Mouse (Mus musculus) adipocyte (in vitro differentiated cells): Measurements from ENCODE around the gene Sufu.

Source experiments
- DNase-seq: peaks from one replicate; pipeline ENCODE4 v3.0.0-alpha.2; 2016; ENCODE audit warnings: low spot score

The Sufu gene

DNA sequence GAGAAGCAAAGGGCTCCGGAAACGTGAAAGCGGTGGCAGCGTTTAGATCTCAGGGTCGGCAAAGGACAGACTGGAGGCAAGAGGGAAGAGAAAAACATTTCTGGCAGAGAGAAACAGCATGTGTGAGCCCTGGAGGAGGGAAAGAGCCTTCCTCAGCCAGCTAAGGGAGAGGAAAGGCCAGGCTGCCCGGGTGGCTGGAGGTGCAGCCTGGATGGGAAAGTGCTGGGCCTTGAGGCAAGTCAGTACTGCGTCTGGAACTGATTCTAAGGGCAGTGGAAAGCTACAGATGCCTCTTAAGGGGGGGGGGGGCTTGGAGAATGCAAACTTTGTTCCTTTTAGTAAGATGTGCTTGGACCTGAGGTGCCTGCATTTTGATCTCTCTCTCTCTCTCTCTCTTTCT, 37.0 kb downstream of the Sufu start:
- no peak for DNase-seq

DNA sequence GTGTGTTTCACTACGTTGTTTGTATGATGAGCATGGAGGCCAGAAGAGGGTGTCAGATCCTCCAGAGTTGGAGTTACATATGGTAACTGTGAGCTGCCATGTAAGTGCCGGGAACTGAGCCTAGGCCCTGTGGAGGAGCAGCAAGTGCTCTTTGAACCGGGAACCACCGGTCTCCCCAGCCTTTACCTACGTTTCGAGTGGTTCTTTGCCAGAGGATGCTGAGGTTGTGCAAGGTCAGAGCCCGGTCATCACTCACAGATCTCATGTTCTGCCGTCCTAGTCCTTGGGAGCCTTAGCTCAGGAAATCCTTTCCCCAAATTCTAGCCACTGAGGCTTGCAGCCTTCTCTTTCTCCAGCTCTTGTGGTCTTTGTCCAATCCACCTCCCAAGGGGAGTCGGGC, 37.5 kb downstream of the Sufu start:
- no peak for DNase-seq

- no peak for DNase-seq
Measured at GRCm38 (mm10) chr19:46434591-46434990, 37.9 kb downstream of the Sufu start.

GRCm38 (mm10) chr19:46435492-46435891, 38.8 kb downstream of the Sufu start:
- no peak for DNase-seq

- DNase-seq, result no peak
Measured at GRCm38 (mm10) chr19:46443509-46443908, 46.8 kb downstream of the Sufu start.

GRCm38 (mm10) chr19:46444209-46444608, 47.5 kb downstream of the Sufu start:
- DNase-seq, result peak; percentile 91

- DNase-seq, result peak; percentile 53
Measured at GRCm38 (mm10) chr19:46445641-46446040, 48.9 kb downstream of the Sufu start.

DNA sequence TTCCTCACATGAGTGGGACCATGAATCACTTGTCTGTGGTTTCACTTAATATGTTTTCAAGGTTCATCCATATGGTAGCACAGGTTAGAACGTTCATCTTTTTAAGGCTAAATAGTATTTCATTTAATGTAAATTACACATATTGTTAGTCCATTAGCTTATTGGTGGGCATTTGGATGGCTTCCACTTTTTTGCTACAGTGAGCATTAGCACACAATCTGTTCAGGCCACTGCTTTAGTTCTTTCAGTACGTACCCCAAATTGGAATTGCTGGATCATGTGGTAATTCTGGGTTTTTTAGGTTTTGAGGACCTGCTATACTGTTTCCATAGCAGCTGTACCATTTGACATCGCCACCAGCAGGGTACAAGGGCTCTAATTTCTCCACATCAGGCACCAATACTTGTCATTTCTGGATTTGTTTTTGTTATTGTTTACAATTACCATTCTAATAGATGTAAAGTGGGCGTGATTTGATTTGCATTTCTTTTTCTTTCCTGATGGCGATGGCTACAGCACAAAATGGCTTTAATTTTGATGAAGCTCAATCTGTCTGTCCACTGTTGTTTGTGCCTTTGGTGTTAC, 49.8 kb downstream of the Sufu start:
- no peak for DNase-seq

- DNase-seq, result no peak
Measured at GRCm38 (mm10) chr19:46447110-46447509, 50.4 kb downstream of the Sufu start.

GRCm38 (mm10) chr19:46447911-46448310, 51.2 kb downstream of the Sufu start:
- peak; percentile 65 for DNase-seq

DNA sequence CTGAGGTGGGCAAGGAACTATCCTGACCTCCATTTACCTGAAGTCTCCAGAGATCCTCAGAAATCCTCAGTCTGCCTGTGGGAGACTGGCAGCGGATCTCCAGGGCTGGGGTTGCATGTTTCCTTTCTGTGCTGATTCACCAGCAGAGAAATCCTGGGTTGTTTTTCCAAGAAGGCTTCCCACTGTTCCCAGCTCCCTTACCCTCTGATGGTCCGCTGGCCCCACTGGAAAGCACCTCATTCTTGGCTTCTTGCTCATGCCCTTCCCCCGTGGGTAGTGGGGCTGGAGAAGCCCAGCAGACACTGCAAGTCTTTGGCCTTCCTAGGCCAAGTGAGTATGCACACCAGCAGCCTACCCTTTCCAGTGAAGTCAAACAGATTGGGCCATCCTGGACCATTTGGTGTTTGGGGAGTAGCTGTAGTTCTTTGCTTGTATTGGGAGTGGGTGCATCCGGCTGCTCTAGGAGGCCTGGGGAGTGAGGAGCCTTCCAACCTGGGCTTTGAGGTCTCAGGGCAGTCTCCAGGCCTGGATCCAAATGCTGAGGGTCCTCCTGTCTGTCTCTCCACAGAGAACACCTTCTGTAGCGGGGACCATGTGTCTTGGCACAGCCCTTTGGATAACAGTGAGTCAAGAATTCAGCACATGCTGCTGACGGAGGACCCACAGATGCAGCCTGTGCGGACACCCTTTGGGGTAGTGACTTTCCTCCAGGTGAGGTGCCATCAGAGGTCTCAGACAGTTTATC, 52.7 kb downstream of the Sufu start:
- DNase-seq, result no peak

- DNase-seq, result peak; percentile 89
Measured at GRCm38 (mm10) chr19:46452052-46452827, 55.5 kb downstream of the Sufu start.

GRCm38 (mm10) chr19:46452916-46453315, 56.2 kb downstream of the Sufu start:
- no peak for DNase-seq

DNA sequence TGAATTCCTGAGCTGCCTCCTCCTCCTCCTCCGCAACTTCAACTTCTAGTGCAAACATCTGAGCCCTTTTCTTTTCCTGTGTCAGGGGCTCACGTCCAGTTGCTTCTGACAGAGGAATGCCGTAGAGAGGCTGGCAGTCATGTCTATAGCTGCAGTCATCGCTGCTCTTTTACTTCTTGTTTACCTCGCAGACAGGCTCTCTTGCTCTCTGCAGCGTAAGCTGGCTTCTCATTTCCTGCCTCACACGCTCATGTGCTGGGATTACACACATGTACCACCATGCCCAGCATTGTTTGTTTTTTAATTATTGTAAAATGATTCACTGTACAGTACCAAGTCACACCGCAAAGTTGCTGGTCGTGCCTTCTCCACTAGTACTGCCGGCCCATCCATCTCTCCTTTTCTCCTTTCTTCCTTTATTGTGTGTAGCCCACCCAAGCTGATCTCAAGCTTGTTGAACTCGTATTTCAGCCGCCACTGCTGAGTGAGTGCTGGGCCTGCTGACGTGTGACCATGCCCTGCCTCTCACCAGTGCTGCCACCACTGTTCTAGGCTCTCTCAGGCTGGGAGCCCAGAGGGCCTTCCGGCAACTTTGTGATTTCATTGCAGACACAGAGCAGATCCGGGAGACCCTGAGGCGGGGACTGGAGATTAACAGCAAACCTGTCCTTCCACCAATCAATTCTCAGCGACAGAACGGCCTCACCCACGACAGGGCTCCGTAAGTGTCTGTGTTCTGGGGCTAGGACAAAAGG, 57.6 kb downstream of the Sufu start:
- no peak for DNase-seq

GRCm38 (mm10) chr19:46455032-46455431, 58.3 kb downstream of the Sufu start:
- no peak for DNase-seq

DNA sequence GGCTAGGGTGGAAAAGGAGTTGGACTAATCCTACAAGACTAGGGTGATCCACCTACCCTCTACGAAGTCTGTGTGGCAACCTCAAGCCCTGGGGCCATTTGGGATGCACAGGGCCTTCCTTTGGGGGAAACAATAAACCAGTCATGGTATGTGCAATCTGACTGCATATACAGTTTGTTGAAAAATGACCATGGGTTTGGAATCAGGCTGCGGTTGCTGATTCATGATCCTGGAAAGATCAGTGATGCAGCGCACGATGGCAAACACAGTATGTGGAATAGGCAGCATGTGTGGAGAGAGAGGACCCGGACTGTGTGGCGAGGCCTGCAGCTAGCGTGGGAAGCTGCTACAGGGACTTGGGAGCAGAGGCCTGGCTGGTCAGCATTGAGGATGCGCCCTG, 58.9 kb downstream of the Sufu start:
- no peak for DNase-seq

DNA sequence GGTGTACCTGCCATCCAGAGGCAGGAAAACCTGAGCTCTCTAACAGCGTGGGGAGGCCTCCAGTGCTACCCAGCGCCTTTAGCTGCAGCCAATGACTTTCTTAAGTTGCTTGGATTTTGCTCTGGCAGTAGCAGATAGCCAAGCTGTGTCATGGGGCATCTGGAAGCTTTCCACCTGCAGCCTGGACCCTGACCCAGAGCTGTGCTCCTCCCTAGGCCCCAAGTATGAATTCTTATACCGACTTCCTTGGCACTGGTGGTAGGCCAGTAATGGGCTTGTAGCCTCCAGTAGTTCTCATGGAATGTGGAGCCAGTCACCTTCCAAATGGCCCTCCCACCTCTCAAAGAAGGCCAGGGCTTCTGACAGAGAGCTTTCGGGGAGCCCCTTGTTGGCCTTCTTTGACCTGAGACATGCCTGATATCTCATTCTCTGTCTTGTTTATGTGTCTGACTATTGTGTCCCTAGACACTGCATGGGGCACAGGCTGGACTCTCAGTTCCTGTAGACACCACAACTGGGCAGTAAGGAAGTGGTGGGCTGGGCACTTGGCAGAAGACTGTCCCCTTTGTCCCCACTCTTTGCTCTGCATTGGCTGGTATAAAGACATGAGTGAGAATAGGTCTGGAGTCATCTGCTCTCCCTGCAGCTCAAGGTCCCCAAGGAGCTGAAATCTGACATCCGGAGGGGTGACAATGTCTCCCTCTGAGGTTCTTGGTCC, 59.5 kb downstream of the Sufu start:
- peak; percentile 93 for DNase-seq

DNA sequence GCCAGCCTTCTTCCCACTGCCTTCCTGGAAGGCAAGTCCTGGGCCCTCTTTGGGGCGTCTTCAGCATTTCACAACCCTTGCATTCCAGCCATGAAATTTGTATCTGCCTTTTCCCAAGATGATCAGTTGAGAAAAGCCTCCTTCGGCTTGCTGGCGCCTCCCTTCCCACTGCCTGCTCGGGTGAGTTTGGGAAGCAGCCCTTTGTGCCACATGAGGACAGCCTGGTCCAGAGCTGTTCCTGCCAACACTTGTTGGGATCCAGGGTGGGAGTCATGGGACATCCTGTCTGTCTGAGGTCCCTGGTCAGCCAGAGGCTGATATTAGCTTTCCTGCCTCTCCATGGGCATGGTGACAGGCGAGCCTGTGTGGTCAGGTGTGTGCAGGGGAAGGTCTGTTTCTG, 61.1 kb downstream of the Sufu start:
- peak; percentile 89 for DNase-seq

GRCm38 (mm10) chr19:46459256-46459655, 62.6 kb downstream of the Sufu start:
- DNase-seq, result no peak

DNA sequence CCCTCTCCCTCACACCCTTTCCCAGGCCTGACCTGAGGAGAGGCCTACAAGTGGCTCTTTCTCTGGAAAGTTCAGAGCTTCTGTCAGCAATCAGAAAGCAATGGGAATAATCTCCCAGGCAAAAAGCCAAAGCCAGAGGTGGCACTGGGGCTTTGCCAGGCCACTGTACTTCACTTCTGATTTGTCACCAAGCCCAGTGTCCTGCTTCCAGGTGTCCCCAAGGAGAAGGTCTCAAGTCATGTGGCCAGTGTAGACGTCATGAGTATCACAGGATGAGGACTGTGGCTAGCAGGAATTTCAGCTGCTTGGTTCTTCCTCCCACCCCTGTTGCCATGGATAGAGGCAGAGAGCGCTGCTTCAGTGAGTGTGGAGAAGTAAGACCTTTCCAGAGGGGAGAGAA, 63.2 kb downstream of the Sufu start:
- no peak for DNase-seq

- DNase-seq, result no peak
Measured at GRCm38 (mm10) chr19:46462574-46462973, 65.9 kb downstream of the Sufu start.

DNA sequence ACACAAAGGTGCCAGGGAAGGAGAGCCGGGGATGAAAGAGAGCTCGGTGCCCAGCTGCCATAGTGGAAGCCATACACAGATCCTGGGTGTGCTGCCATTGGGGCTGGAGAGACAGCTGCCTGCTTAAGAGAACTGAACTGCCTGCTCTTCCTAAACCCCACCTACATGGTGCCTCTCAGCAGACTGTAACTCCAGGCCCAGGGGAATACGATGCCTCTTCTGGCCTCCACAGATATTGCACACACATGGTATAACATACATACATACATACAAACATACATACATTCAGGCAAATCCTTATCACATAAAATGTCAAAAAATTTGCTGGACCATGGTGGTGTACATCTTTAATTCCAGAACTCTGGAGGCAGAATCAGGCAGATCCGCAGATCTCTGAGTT, 66.8 kb downstream of the Sufu start:
- no peak for DNase-seq
